Mouse (Mus musculus) intestine, embryonic 15.5 days (tissue): ENCODE data around the gene Gmpr2. TPM values are rescaled to one million over a fixed set of nuclear protein-coding genes. Genes with fewer than 3 reads are reported as not detected.

Source experiments
- polyA plus RNA-seq: library from polyadenylated mRNA; unstranded; fragments of >200 nt; fragmentation: Nextera tagmentation; extraction: Ambion mirVana; gene quantifications from 2 replicates; pipeline ENCODE4 v1.2.1, GENCODE M21; 2015

Gene Gmpr2
- polyA plus RNA-seq, 1 experiment from 2014 or later = 58.7 TPM

Other genes with a start within 250 kb of the Gmpr2 start
- gene Dhrs4, start 193.2 kb upstream of the Gmpr2 start, polyA plus RNA-seq = 137 and 139 TPM in 2 replicates
- 2.2 and 2.4 TPM in 2 replicates for gene Carmil3, start 181.3 kb upstream of the Gmpr2 start, polyA plus RNA-seq
- gene Cpne6, start 161.5 kb upstream of the Gmpr2 start, polyA plus RNA-seq = 0.25 and 0.40 TPM in 2 replicates
- not detected in 2 replicates for gene Nrl, start 147.0 kb upstream of the Gmpr2 start, polyA plus RNA-seq
- 48.8 and 50.8 TPM in 2 replicates for gene Pck2, start 131.7 kb upstream of the Gmpr2 start, polyA plus RNA-seq
- gene Dcaf11, start 111.9 kb upstream of the Gmpr2 start, polyA plus RNA-seq = 72.8 and 86.2 TPM in 2 replicates
- 2.2 and 2.4 TPM in 2 replicates for gene A730061H03Rik, start 111.5 kb upstream of the Gmpr2 start, polyA plus RNA-seq
- gene Fitm1, start 96.3 kb upstream of the Gmpr2 start, polyA plus RNA-seq = 0.49 and 0.72 TPM in 2 replicates
- 197 and 207 TPM in 2 replicates for gene Psme1, start 93.8 kb upstream of the Gmpr2 start, polyA plus RNA-seq
- 9.6 and 11.6 TPM in 2 replicates for gene Emc9, start 86.6 kb upstream of the Gmpr2 start, polyA plus RNA-seq
- 343 and 366 TPM in 2 replicates for gene Psme2, start 80.8 kb upstream of the Gmpr2 start, polyA plus RNA-seq
- 15.7 and 16.3 TPM in 2 replicates for gene Rnf31, start 80.2 kb upstream of the Gmpr2 start, polyA plus RNA-seq
- 10.5 and 10.8 TPM in 2 replicates for gene Irf9, start 68.4 kb upstream of the Gmpr2 start, polyA plus RNA-seq
- 8.2 and 10.5 TPM in 2 replicates for gene Rec8, start 53.9 kb upstream of the Gmpr2 start, polyA plus RNA-seq
- 63.8 and 72.8 TPM in 2 replicates for gene Ipo4, start 36.0 kb upstream of the Gmpr2 start, polyA plus RNA-seq
- gene Gm49378, start 34.0 kb upstream of the Gmpr2 start, polyA plus RNA-seq = 0.86 and 2.6 TPM in 2 replicates
- 119 and 124 TPM in 2 replicates for gene Tm9sf1, start 28.1 kb upstream of the Gmpr2 start, polyA plus RNA-seq
- 0.75 and 1.2 TPM in 2 replicates for gene Tssk4, start 21.8 kb upstream of the Gmpr2 start, polyA plus RNA-seq
- gene Mdp1, start 11.4 kb upstream of the Gmpr2 start, polyA plus RNA-seq = 58.4 and 62.1 TPM in 2 replicates
- 510 and 527 TPM in 2 replicates for gene Nedd8, start 183 bp downstream of the Gmpr2 start, polyA plus RNA-seq
- 35.8 and 38.7 TPM in 2 replicates for gene Tinf2, start 9.9 kb downstream of the Gmpr2 start, polyA plus RNA-seq
- 1.1 and 1.2 TPM in 2 replicates for gene Tgm1, start 42.0 kb downstream of the Gmpr2 start, polyA plus RNA-seq
- gene Rabggta, start 50.3 kb downstream of the Gmpr2 start, polyA plus RNA-seq = 34.1 and 34.9 TPM in 2 replicates
- 99.4 and 117 TPM in 2 replicates for gene Dhrs1, start 73.7 kb downstream of the Gmpr2 start, polyA plus RNA-seq
- gene Nop9, start 73.8 kb downstream of the Gmpr2 start, polyA plus RNA-seq = 35.6 and 36.0 TPM in 2 replicates
- gene Cideb, start 86.5 kb downstream of the Gmpr2 start, polyA plus RNA-seq = 52.7 and 63.5 TPM in 2 replicates
- 0.31 and 0.52 TPM in 2 replicates for gene Ltb4r2, start 89.5 kb downstream of the Gmpr2 start, polyA plus RNA-seq
- 0.93 and 1.0 TPM in 2 replicates for gene Ltb4r1, start 94.0 kb downstream of the Gmpr2 start, polyA plus RNA-seq
- 6.7 and 7.0 TPM in 2 replicates for gene Adcy4, start 112.2 kb downstream of the Gmpr2 start, polyA plus RNA-seq
- 45.2 and 45.6 TPM in 2 replicates for gene Ripk3, start 116.9 kb downstream of the Gmpr2 start, polyA plus RNA-seq
- gene Nfatc4, start 151.2 kb downstream of the Gmpr2 start, polyA plus RNA-seq = 25.7 and 26.3 TPM in 2 replicates
- gene Nynrin, start 182.1 kb downstream of the Gmpr2 start, polyA plus RNA-seq = 14.5 and 18.3 TPM in 2 replicates
- 0.18 and 0.29 TPM in 2 replicates for gene Cbln3, start 212.5 kb downstream of the Gmpr2 start, polyA plus RNA-seq
- gene Khnyn, start 213.0 kb downstream of the Gmpr2 start, polyA plus RNA-seq = 15.1 and 15.4 TPM in 2 replicates
- gene Sdr39u1, start 228.4 kb downstream of the Gmpr2 start, polyA plus RNA-seq = 73.6 and 80.3 TPM in 2 replicates